ENCODE assay signal across 17 mouse cellular contexts in genomic region chr9:90233906-90234419, GRCm38 (mm10). TPM values are rescaled to one million over a fixed set of nuclear protein-coding genes. Genes with fewer than 3 reads are reported as not detected.
DNase-seq lines count a peak whose midpoint lies in the region; ATAC-seq and TF ChIP-seq lines count a peak whose summit lies in the region.
"Had no signal": no experiment of that assay in that cellular context is flagged by ENCODE, and none has a peak within 500 bp of the region (broad histone marks: within the 10 kb centered on the region; RNA-seq: fewer than 3 reads in every experiment).

No protein-coding gene starts in this region.

- no peaks in the 10 kb centered on the region for H3K9me3 ChIP-seq in midbrain, embryonic 11.5 days (ENCODE audit: control insufficient read depth, low read length)
- H3K9me3 ChIP-seq in midbrain, embryonic 15.5 days, result no peaks in the 10 kb centered on the region
- no peaks in the 10 kb centered on the region for H3K9me3 ChIP-seq in liver, postnatal 0 days (ENCODE audit: low read length)
- H3K9me3 ChIP-seq: embryonic facial prominence, embryonic 13.5 days had no signal

- H3K4me1 ChIP-seq in midbrain, embryonic 11.5 days (ENCODE audit: control insufficient read depth, insufficient read depth, low read length), result no peaks in the 10 kb centered on the region
- H3K4me1 ChIP-seq in midbrain, embryonic 15.5 days, result no peaks in the 10 kb centered on the region
- H3K4me1 ChIP-seq in bone marrow macrophage, adult 2 months (ENCODE audit: control insufficient read depth, insufficient read depth, low read length), result peaks cover 71% of the 10 kb centered on the region
- H3K4me1 ChIP-seq in liver, postnatal 0 days (ENCODE audit: insufficient read depth), result peaks cover 60% of the 10 kb centered on the region
- H3K4me1 ChIP-seq: embryonic facial prominence, embryonic 13.5 days had no signal

- 0 out of 2 replicates have a peak, but pooled peaks have one; percentile 19 for ATAC-seq in midbrain, embryonic 11.5 days (ENCODE audit: low FRiP score)
- ATAC-seq in midbrain, embryonic 15.5 days (replicated peaks), result no peak; the same call in 1 of the 2 replicates
- ATAC-seq in liver, postnatal 0 days, result no peak
- ATAC-seq in cerebellum, adult (ENCODE audit: insufficient number of reproducible peaks, low FRiP score, low TSS enrichment), result no peak
- ATAC-seq: forebrain, embryonic 16.5 days had no signal

- 92% methylated on average over 5 of the region's 5 CpGs for WGBS in midbrain, embryonic 11.5 days
- WGBS in midbrain, embryonic 15.5 days, result 92% methylated on average over 5 of the region's 5 CpGs
- 87% methylated on average over 5 of the region's 5 CpGs for WGBS in liver, postnatal 0 days (ENCODE audit: insufficient replicate concordance)

- no peaks in the 10 kb centered on the region for H3K36me3 ChIP-seq in midbrain, embryonic 11.5 days (ENCODE audit: control insufficient read depth, insufficient read depth, low read length)
- no peaks in the 10 kb centered on the region for H3K36me3 ChIP-seq in midbrain, embryonic 15.5 days (replicated peaks)
- peaks cover 37% of the 10 kb centered on the region for H3K36me3 ChIP-seq in liver, postnatal 0 days (replicated peaks; ENCODE audit: insufficient read depth, low read length)

- no peak for TF ChIP-seq EP300 in liver, postnatal 0 days (IDR thresholded peaks at IDR 0.05; ENCODE audit: low read depth)

- H3K4me2 ChIP-seq in midbrain, embryonic 11.5 days, result no peak overlapping the region
- H3K4me2 ChIP-seq in midbrain, embryonic 15.5 days, result no peak overlapping the region
- no peak overlapping the region for H3K4me2 ChIP-seq in liver, postnatal 0 days (ENCODE audit: low read depth, low read length)
- H3K4me2 ChIP-seq: embryonic facial prominence, embryonic 13.5 days had no signal

- H3K27me3 ChIP-seq in midbrain, embryonic 11.5 days (ENCODE audit: control insufficient read depth, insufficient read depth, low read length), result no peaks in the 10 kb centered on the region
- H3K27me3 ChIP-seq in midbrain, embryonic 15.5 days (replicated peaks), result no peaks in the 10 kb centered on the region
- H3K27me3 ChIP-seq in liver, postnatal 0 days (ENCODE audit: insufficient read depth, low read length), result no peaks in the 10 kb centered on the region
- H3K27me3 ChIP-seq: embryonic facial prominence, embryonic 13.5 days had no signal

- no peak for TF ChIP-seq CTCF in bone marrow macrophage, adult 2 months (IDR thresholded peaks at IDR 0.05; ENCODE audit: low read depth, low read length)
- TF ChIP-seq CTCF in liver, postnatal 0 days (IDR thresholded peaks at IDR 0.05; ENCODE audit: low read depth), result no peak
- TF ChIP-seq CTCF in left cerebral cortex, adult 2 months (IDR thresholded peaks at IDR 0.05), result no peak

- H3K27ac ChIP-seq in midbrain, embryonic 11.5 days (ENCODE audit: low read depth, low read length), result no peak overlapping the region
- no peak overlapping the region for H3K27ac ChIP-seq in midbrain, embryonic 15.5 days
- H3K27ac ChIP-seq in bone marrow macrophage, adult 2 months (ENCODE audit: insufficient read depth, low read depth, low read length), result peak overlapping the region; percentile 89
- peak overlapping the region; percentile 96 for H3K27ac ChIP-seq in liver, postnatal 0 days (ENCODE audit: low read depth)
- no peak overlapping the region for H3K27ac ChIP-seq in left cerebral cortex, adult 2 months
- H3K27ac ChIP-seq: embryonic facial prominence, embryonic 13.5 days had no signal

- no peak overlapping the region for H3K9ac ChIP-seq in midbrain, embryonic 11.5 days (ENCODE audit: low read length)
- H3K9ac ChIP-seq in midbrain, embryonic 15.5 days, result no peak overlapping the region
- H3K9ac ChIP-seq in liver, postnatal 0 days (replicated peaks), result no peak overlapping the region
- H3K9ac ChIP-seq: embryonic facial prominence, embryonic 13.5 days had no signal

- peak; percentile 75 for DNase-seq in midbrain, embryonic 11.5 days (ENCODE audit: low spot score, missing footprints)
- no peak for DNase-seq in liver, postnatal 0 days
- no peak for DNase-seq in thymus, postnatal 14 days
- no peak for DNase-seq in left cerebral cortex, adult 2 months (ENCODE audit: extremely low spot score in 1 of 2, low spot score in 2 of 2)
- DNase-seq: cerebellum, adult 11 months; cerebellum, postnatal 10 days; heart, adult 18-20 months; kidney, adult 8-10 months; kidney, postnatal 14 days; left cerebral cortex, postnatal 4 days; lung, postnatal 10 days; thymus, postnatal 25 days had no signal

- intact Hi-C loops in left cerebral cortex, adult 2 months (cut with DNase I), result no loop called here

- no peak overlapping the region for H3K4me3 ChIP-seq in midbrain, embryonic 11.5 days (ENCODE audit: low read depth, low read length)
- H3K4me3 ChIP-seq in midbrain, embryonic 15.5 days, result no peak overlapping the region
- no peak overlapping the region for H3K4me3 ChIP-seq in bone marrow macrophage, adult 2 months (ENCODE audit: insufficient read depth, low read length)
- no peak overlapping the region for H3K4me3 ChIP-seq in liver, postnatal 0 days (ENCODE audit: low read depth, low read length)
- no peak overlapping the region for H3K4me3 ChIP-seq in left cerebral cortex, adult 2 months
- H3K4me3 ChIP-seq: embryonic facial prominence, embryonic 13.5 days had no signal

- no peak for TF ChIP-seq POLR2A in bone marrow macrophage, adult 2 months (IDR thresholded peaks at IDR 0.05; ENCODE audit: borderline replicate concordance, low read depth, low read length)

RNA-seq across cellular contexts. Expression of gene Tbc1d2b, which starts 36.6 kb away (rescaled TPM):
- polyA plus RNA-seq in midbrain, embryonic 11.5 days (2014; fragmentation: Nextera tagmentation; extraction: Ambion mirVana), result 8.2 and 8.7 TPM in 2 replicates
- 6.5 and 7.6 TPM in 2 replicates for polyA plus RNA-seq in midbrain, embryonic 15.5 days (2015; fragmentation: Nextera tagmentation; extraction: Ambion mirVana)
- polyA plus RNA-seq in bone marrow macrophage, adult 2 months (2012; ENCODE audit: insufficient read depth, insufficient read length, missing spikeins), result 49.1 and 55.0 TPM in 2 replicates
- polyA plus RNA-seq in liver, postnatal 0 days (2015; fragmentation: Nextera tagmentation; extraction: Ambion mirVana), result 5.1 and 6.2 TPM in 2 replicates
- 10 to 100 TPM; 14.1 to 14.2 TPM for total RNA-seq in left cerebral cortex, adult 2 months (2021)

Comparison
In these comparisons a context has a peak if more than half of its experiments do, and no peak if none do; other contexts are left out.
1. H3K27ac ChIP-seq: peak in bone marrow macrophage, adult 2 months (single experiment) and liver, postnatal 0 days (single experiment); none in midbrain, embryonic 11.5 days (single experiment), midbrain, embryonic 15.5 days (single experiment) and left cerebral cortex, adult 2 months (single experiment).